Mouse (Mus musculus) lung, embryonic 15.5 days (tissue): ENCODE measurements around the gene Gtf2i. TPM values are rescaled to one million over a fixed set of nuclear protein-coding genes. Genes with fewer than 3 reads are reported as not detected.

Experiments used
- ATAC-seq: fragments of 200-750 bp; cut with Nextera tagmentation; 2 replicates; pipeline ENCODE4 v1.8.0; 2017; ENCODE audit warnings: moderate number of reproducible peaks, borderline replicate concordance; ENCODE audit not compliant: low FRiP score, low TSS enrichment; ENCODE audit errors: extremely low read depth
- H3K27ac ChIP-seq: fragments of 300-500 bp; sonication (generic); 2 replicates; pipeline ENCODE4 v1.5.1; 2015; ENCODE audit warnings: moderate library complexity, mild to moderate bottlenecking, inconsistent platforms
- H3K27me3 ChIP-seq: fragments of 300-500 bp; sonication (generic); 2 replicates; pipeline ENCODE4 v1.6.1; 2015; ENCODE audit warnings: inconsistent platforms
- H3K36me3 ChIP-seq: fragments of 300-500 bp; sonication (generic); 2 replicates; pipeline ENCODE4 v1.6.1; 2015; ENCODE audit warnings: inconsistent platforms
- H3K4me1 ChIP-seq: fragments of 300-500 bp; sonication (generic); 2 replicates; pipeline ENCODE4 v1.6.1; 2015; ENCODE audit warnings: inconsistent platforms
- H3K4me2 ChIP-seq: fragments of 300-500 bp; sonication (generic); 2 replicates; pipeline ENCODE4 v1.6.1; 2015; ENCODE audit warnings: inconsistent platforms, mild to moderate bottlenecking, moderate library complexity
- H3K4me3 ChIP-seq: fragments of 300-500 bp; sonication (generic); 2 replicates; pipeline ENCODE4 v1.5.1; 2015; ENCODE audit warnings: mild to moderate bottlenecking, inconsistent platforms
- H3K9ac ChIP-seq: fragments of 300-500 bp; sonication (generic); 2 replicates; pipeline ENCODE4 v1.6.1; 2015; ENCODE audit warnings: inconsistent platforms
- H3K9me3 ChIP-seq: fragments of 300-500 bp; sonication (generic); 2 replicates; pipeline ENCODE4 v1.6.1; 2016; ENCODE audit warnings: inconsistent platforms
- WGBS: fragments of 180-500 bp; shearing (Covaris S2); methylation state at CpG from one replicate; pipeline ENCODE4 v1.1.7; 2015; 5-methylcytosine and 5-hydroxymethylcytosine counted together
- polyA plus RNA-seq: library from polyadenylated mRNA; unstranded; fragments of >200 nt; fragmentation: Nextera tagmentation; extraction: Ambion mirVana; gene quantifications from 2 replicates; pipeline ENCODE4 v1.2.1, GENCODE M21; 2015

The Gtf2i gene
- polyA plus RNA-seq, 1 experiment from 2014 or later = 168 TPM

GRCm38 (mm10) chr5:134321699-134322098, 7.1 kb upstream of the Gtf2i start:
- H3K36me3 ChIP-seq = no peaks in the 10 kb centered on the region
- 56% methylated on average over 7 of the region's 7 CpGs for WGBS

GRCm38 (mm10) chr5:134318903-134319302, 4.3 kb upstream of the Gtf2i start:
- Histone ChIP-seq H3K4me3 (no peak overlapping the region), H3K4me2 (no peak overlapping the region), H3K27me3 (no peaks in the 10 kb centered on the region), H3K4me1 (peaks cover 34% of the 10 kb centered on the region), H3K9me3 (no peaks in the 10 kb centered on the region), H3K9ac (no peak overlapping the region), H3K27ac (no peak overlapping the region), H3K36me3 (no peaks in the 10 kb centered on the region)
- no peak for ATAC-seq
- WGBS = 81% methylated on average over 6 of the region's 6 CpGs

More at GRCm38 (mm10) chr5:134321699-134322098, 7.1 kb upstream of the Gtf2i start:
- ATAC-seq = no peak
- H3K4me3 ChIP-seq = no peak overlapping the region
- no peaks in the 10 kb centered on the region for H3K9me3 ChIP-seq
- peaks cover 32% of the 10 kb centered on the region for H3K4me1 ChIP-seq
- H3K9ac ChIP-seq = no peak overlapping the region
- H3K4me2 ChIP-seq = no peak overlapping the region
- H3K27ac ChIP-seq = 0 out of 2 replicates have a peak overlapping the region, but pooled peaks have one; percentile 2
- H3K27me3 ChIP-seq = no peaks in the 10 kb centered on the region

GRCm38 (mm10) chr5:134316721-134317120, 2.2 kb upstream of the Gtf2i start:
- ATAC-seq = no peak
- Histone ChIP-seq H3K9ac (no peak overlapping the region), H3K4me1 (peaks cover 30% of the 10 kb centered on the region), H3K4me3 (no peak overlapping the region), H3K27me3 (no peaks in the 10 kb centered on the region), H3K4me2 (no peak overlapping the region; the same call in 1 of the 2 replicates), H3K27ac (peak overlapping the region; percentile 100), H3K36me3 (no peaks in the 10 kb centered on the region), H3K9me3 (no peaks in the 10 kb centered on the region)
- 41% methylated on average over 7 of the region's 7 CpGs for WGBS

GRCm38 (mm10) chr5:134315623-134316350, 1.2 kb upstream of the Gtf2i start:
- Histone ChIP-seq H3K36me3 (peaks cover 4% of the 10 kb centered on the region), H3K9me3 (no peaks in the 10 kb centered on the region), H3K4me1 (peaks cover 37% of the 10 kb centered on the region), H3K27me3 (no peaks in the 10 kb centered on the region), H3K9ac (peak overlapping the region; percentile 66), H3K4me3 (peak overlapping the region; percentile 77), H3K27ac (peak overlapping the region; percentile 100), H3K4me2 (peak overlapping the region; percentile 69)
- 2% methylated on average over 25 of the region's 25 CpGs for WGBS
- no peak for ATAC-seq

- ATAC-seq = peak; percentile 33
- Histone ChIP-seq H3K4me3 (peak overlapping the region; percentile 77), H3K4me1 (peaks cover 44% of the 10 kb centered on the region), H3K9ac (peak overlapping the region; percentile 98), H3K36me3 (peaks cover 20% of the 10 kb centered on the region), H3K4me2 (peak overlapping the region; percentile 61), H3K27me3 (no peaks in the 10 kb centered on the region), H3K9me3 (no peaks in the 10 kb centered on the region), H3K27ac (peak overlapping the region; percentile 100)
- WGBS = under 1% methylated on average over 42 of the region's 64 CpGs
Observed at GRCm38 (mm10) chr5:134314068-134314674, 389 bp downstream of the Gtf2i start.

- H3K4me2 ChIP-seq = peak overlapping the region; percentile 61
- H3K9ac ChIP-seq = peak overlapping the region; percentile 98
- H3K9me3 ChIP-seq = no peaks in the 10 kb centered on the region
- peak overlapping the region; percentile 100 for H3K27ac ChIP-seq
- WGBS = under 1% methylated on average over 61 of the region's 68 CpGs
- ATAC-seq = peak; percentile 84
- H3K4me1 ChIP-seq = peaks cover 43% of the 10 kb centered on the region
- no peaks in the 10 kb centered on the region for H3K27me3 ChIP-seq
- H3K36me3 ChIP-seq = peaks cover 23% of the 10 kb centered on the region
- H3K4me3 ChIP-seq = peak overlapping the region; percentile 77
Observed at GRCm38 (mm10) chr5:134313451-134314067, 1.0 kb downstream of the Gtf2i start.

GRCm38 (mm10) chr5:134312691-134313450, 1.7 kb downstream of the Gtf2i start:
- peaks cover 29% of the 10 kb centered on the region for H3K36me3 ChIP-seq
- H3K4me1 ChIP-seq = peaks cover 45% of the 10 kb centered on the region
- no peak for ATAC-seq
- no peaks in the 10 kb centered on the region for H3K9me3 ChIP-seq
- peak overlapping the region; percentile 98 for H3K9ac ChIP-seq
- H3K4me3 ChIP-seq = peak overlapping the region; percentile 77
- H3K27me3 ChIP-seq = no peaks in the 10 kb centered on the region
- WGBS = 3% methylated on average over 19 of the region's 19 CpGs
- H3K27ac ChIP-seq = peak overlapping the region; percentile 100
- H3K4me2 ChIP-seq = peak overlapping the region; percentile 61

GRCm38 (mm10) chr5:134311894-134312411, 2.6 kb downstream of the Gtf2i start:
- Histone ChIP-seq H3K36me3 (peaks cover 33% of the 10 kb centered on the region), H3K27ac (peak overlapping the region; percentile 100), H3K9ac (0 out of 2 replicates have a peak overlapping the region, but pooled peaks have one; percentile 9), H3K4me2 (peak overlapping the region; percentile 61), H3K27me3 (no peaks in the 10 kb centered on the region), H3K4me3 (peak overlapping the region; percentile 77), H3K4me1 (peaks cover 43% of the 10 kb centered on the region), H3K9me3 (no peaks in the 10 kb centered on the region)
- ATAC-seq = no peak
- 61% methylated on average over 6 of the region's 6 CpGs for WGBS

GRCm38 (mm10) chr5:134310201-134310600, 4.4 kb downstream of the Gtf2i start:
- H3K27ac ChIP-seq = no peak overlapping the region
- H3K4me2 ChIP-seq = no peak overlapping the region
- no peaks in the 10 kb centered on the region for H3K9me3 ChIP-seq
- ATAC-seq = no peak
- 92% methylated on average over 9 of the region's 9 CpGs for WGBS
- H3K9ac ChIP-seq = no peak overlapping the region
- H3K4me3 ChIP-seq = no peak overlapping the region
- H3K36me3 ChIP-seq = peaks cover 40% of the 10 kb centered on the region
- no peaks in the 10 kb centered on the region for H3K27me3 ChIP-seq
- H3K4me1 ChIP-seq = peaks cover 30% of the 10 kb centered on the region

GRCm38 (mm10) chr5:134309345-134309744, 5.2 kb downstream of the Gtf2i start:
- H3K4me2 ChIP-seq = no peak overlapping the region
- peaks cover 45% of the 10 kb centered on the region for H3K36me3 ChIP-seq
- no peak for ATAC-seq
- H3K9ac ChIP-seq = no peak overlapping the region
- H3K4me1 ChIP-seq = peaks cover 30% of the 10 kb centered on the region
- H3K4me3 ChIP-seq = no peak overlapping the region
- no peaks in the 10 kb centered on the region for H3K9me3 ChIP-seq
- no peaks in the 10 kb centered on the region for H3K27me3 ChIP-seq
- H3K27ac ChIP-seq = no peak overlapping the region
- WGBS = 100% methylated on average over 1 of the region's 1 CpGs

- 80% methylated on average over 6 of the region's 6 CpGs for WGBS
- H3K9me3 ChIP-seq = no peaks in the 10 kb centered on the region
- H3K27ac ChIP-seq = no peak overlapping the region
- H3K4me3 ChIP-seq = no peak overlapping the region
- no peak for ATAC-seq
- H3K27me3 ChIP-seq = no peaks in the 10 kb centered on the region
- no peak overlapping the region for H3K9ac ChIP-seq
- no peak overlapping the region for H3K4me2 ChIP-seq
- H3K36me3 ChIP-seq = peaks cover 70% of the 10 kb centered on the region
- H3K4me1 ChIP-seq = 0 out of 2 replicates have a peak, but pooled peaks cover 10% of the 10 kb centered on the region
Observed at GRCm38 (mm10) chr5:134304639-134305038, 9.9 kb downstream of the Gtf2i start.
